Mouse (Mus musculus) mouse trophoblast stem cell (cell line): ENCODE measurements around the gene Olfr787.

ENCODE experiments used
- in situ Hi-C, 2 experiments: fragments of 300-500 bp; cut with MseI, MboI; formaldehyde crosslinking; loops; 2 replicates in 1 of 2; 3 replicates in 1 of 2; pipeline ENCODE4 v1.15.1; 2025

Gene Olfr787

GRCm38 (mm10) chr10:129461562-129461961 lies at the start of gene Olfr787:
Olfr787 (plus strand) TSS chr10:129461862.
- in situ Hi-C loops: no loop called here

- in situ Hi-C loops: no loop called here
Measured at GRCm38 (mm10) chr10:129427006-129427405, 34.7 kb upstream of the Olfr787 start, which contains the start of gene Olfr786. Olfr786 (plus strand) TSS chr10:129427306.

DNA sequence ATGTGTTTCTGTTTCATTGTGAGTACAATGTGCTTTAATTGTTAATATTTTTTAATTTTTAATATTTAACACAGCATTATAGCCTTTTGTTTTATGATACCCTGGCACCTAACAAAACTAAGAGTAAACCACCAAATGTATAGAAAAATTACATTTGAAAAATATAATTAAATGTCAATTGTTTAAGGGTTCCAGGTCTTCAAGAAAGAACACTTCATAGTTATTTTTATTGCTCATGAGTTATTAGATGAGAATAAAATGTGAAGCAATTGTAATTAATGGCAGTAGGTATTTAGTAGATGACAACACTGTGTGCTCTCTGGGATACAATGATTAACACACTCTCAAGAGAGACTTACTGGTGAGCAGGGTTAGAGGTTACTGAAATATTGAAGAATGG lies 9.0 kb downstream of the Olfr787 start, which contains the start of gene Olfr788:
Olfr788 (plus strand) TSS at position 301 of the 400 bp plus-strand sequence.
- in situ Hi-C loops: no loop called here

DNA sequence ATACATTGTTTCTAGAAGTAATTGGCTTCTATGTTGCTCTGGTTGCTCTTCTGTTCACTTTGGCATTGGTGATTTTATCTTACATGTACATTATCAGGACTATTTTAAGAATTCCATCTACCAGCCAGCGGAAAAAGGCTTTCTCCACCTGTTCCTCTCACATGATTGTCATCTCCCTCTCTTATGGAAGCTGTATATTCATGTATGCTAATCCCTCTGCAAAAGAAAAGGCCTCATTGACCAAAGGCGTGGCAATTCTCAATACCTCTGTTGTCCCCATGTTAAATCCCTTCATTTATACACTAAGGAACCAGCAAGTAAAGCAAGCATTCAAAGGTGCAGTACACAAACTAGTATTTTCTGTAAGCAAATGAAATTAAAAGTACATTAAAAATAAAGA lies 11.6 kb downstream of the Olfr787 start:
- in situ Hi-C loops: no loop called here

- in situ Hi-C loops: no loop called here
Measured at GRCm38 (mm10) chr10:129473723-129474122, 12.1 kb downstream of the Olfr787 start.

DNA sequence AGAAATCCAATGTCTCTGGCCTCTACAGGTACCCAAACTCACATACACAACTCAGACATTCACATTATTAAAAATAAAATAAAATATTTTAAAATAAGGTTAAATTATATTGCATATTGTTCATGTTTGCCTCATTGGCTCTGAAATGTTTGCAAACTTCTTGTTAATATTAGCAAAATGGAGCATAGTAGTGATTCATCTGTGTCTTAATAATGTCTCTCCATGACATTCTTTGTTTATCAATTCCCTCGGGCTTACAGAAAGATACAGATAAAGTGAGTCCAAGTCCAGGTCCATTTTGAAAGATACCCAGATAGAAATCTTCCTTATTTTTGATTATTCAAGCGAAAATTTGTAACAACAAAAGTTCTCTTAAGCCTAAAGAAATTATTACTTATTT lies 22.8 kb downstream of the Olfr787 start, which contains the start of gene Olfr789:
Olfr789 (plus strand) TSS at position 301 of the 400 bp plus-strand sequence.
- in situ Hi-C loops: no loop called here

- in situ Hi-C loops: no loop called here
Measured at GRCm38 (mm10) chr10:129490101-129490500, 28.4 kb downstream of the Olfr787 start.

GRCm38 (mm10) chr10:129498192-129498591 lies 36.5 kb downstream of the Olfr787 start, which contains the start of gene Olfr790:
Olfr790 (plus strand) TSS chr10:129498492.
- in situ Hi-C loops: no loop called here
